Mouse (Mus musculus): ENCODE results near the gene Blnk. TPM values are rescaled to one million over a fixed set of nuclear protein-coding genes. Genes with fewer than 3 reads are reported as not detected.

The Blnk gene
- total and polyA plus RNA-seq, 3 experiments = not detected

- no peak overlapping the region for H3K9ac ChIP-seq (ENCODE audit: control insufficient read depth, low read depth, low read length, poor library complexity, severe bottlenecking)
These were observed 26.2 kb upstream of the Blnk start for GRCm38 (mm10) chr19:41020537-41020936.

GRCm38 (mm10) chr19:41019164-41019675 lies 24.9 kb upstream of the Blnk start:
- no peaks in the 10 kb centered on the region for H3K79me2 ChIP-seq (ENCODE audit: control insufficient read depth, insufficient read depth, low read length, poor library complexity)
- no peak for DNase-seq (ENCODE audit: low read depth, low spot score)

More at GRCm38 (mm10) chr19:41020537-41020936, 26.2 kb upstream of the Blnk start:
- Histone ChIP-seq H3K27me3 (ENCODE audit: control insufficient read depth in 1 of 2, insufficient read depth in 2 of 2, low read length in 2 of 2) (peaks cover 2 to 3% of the 10 kb centered on the region in 2 experiments; a peak in 3 of 4 replicates), H3K4me3 (ENCODE audit: control insufficient read depth in 1 of 2, insufficient read depth in 1 of 2, low read depth in 2 of 2, low read length in 2 of 2) (no peak overlapping the region), H3K36me3 (ENCODE audit: control insufficient read depth in 1 of 2, insufficient read depth in 2 of 2, low read length in 2 of 2) (peaks cover 0 to 2% of the 10 kb centered on the region in 2 experiments; a peak in 1 of 4 replicates), H3K4me1 (ENCODE audit: control insufficient read depth in 1 of 2, insufficient read depth in 2 of 2, low read length in 2 of 2) (no peaks in the 10 kb centered on the region), H3K9me3 (replicated peaks; ENCODE audit: insufficient read depth, low read length) (no peaks in the 10 kb centered on the region), H3K27ac (ENCODE audit: control insufficient read depth, low read depth, low read length) (no peak overlapping the region), H3K79me2 (ENCODE audit: control insufficient read depth, insufficient read depth, low read length, poor library complexity) (no peaks in the 10 kb centered on the region)
- no peak for DNase-seq (ENCODE audit: low read depth, low spot score)
- no peak for TF ChIP-seq POLR2A (IDR thresholded peaks at IDR 0.05; ENCODE audit: control insufficient read depth in 1 of 2, insufficient read depth in 1 of 2, low read depth in 1 of 2, low read length in 2 of 2, poor library complexity in 1 of 2)
- TF ChIP-seq USF1 (IDR thresholded peaks at IDR 0.05; ENCODE audit: low read depth, low read length) = no peak
- no peak for TF ChIP-seq E2F4 (IDR thresholded peaks at IDR 0.05; ENCODE audit: borderline replicate concordance, low read depth, low read length)
- TF ChIP-seq ETS1 (IDR thresholded peaks at IDR 0.05; ENCODE audit: low read depth, low read length) = no peak
- TF ChIP-seq UBTF (IDR thresholded peaks at IDR 0.05; ENCODE audit: borderline replicate concordance, insufficient read depth, low read depth, low read length) = no peak
- no peak for TF ChIP-seq MAX (IDR thresholded peaks at IDR 0.05; ENCODE audit: low read length)
- no peak for TF ChIP-seq NRF1 (IDR thresholded peaks at IDR 0.05; ENCODE audit: insufficient read depth, low read depth, low read length, poor library complexity, severe bottlenecking)
- no peak for TF ChIP-seq TBP (IDR thresholded peaks at IDR 0.05; ENCODE audit: low read depth, low read length)
- TF ChIP-seq KAT2A (conservative IDR thresholded peaks at IDR 0.05; ENCODE audit: low read depth, low read length) = no peak
- no peak for TF ChIP-seq MXI1 (IDR thresholded peaks at IDR 0.05; ENCODE audit: low read depth, low read length)
- TF ChIP-seq TCF12 (IDR thresholded peaks at IDR 0.05; ENCODE audit: low read depth, low read length) = no peak
- TF ChIP-seq USF2 (IDR thresholded peaks at IDR 0.05; ENCODE audit: borderline replicate concordance in 1 of 2, insufficient read depth in 1 of 2, low read depth in 1 of 2, low read length in 2 of 2) = no peak
- no peak for TF ChIP-seq ZMIZ1 (IDR thresholded peaks at IDR 0.05; ENCODE audit: low read depth, low read length)
- no peak for TF ChIP-seq NELFE (IDR thresholded peaks at IDR 0.05; ENCODE audit: low read depth, low read length)
- TF ChIP-seq EP300 (IDR thresholded peaks at IDR 0.05; ENCODE audit: low read depth in 1 of 2, low read length in 2 of 2) = no peak
- no peak for TF ChIP-seq ZC3H11A (IDR thresholded peaks at IDR 0.05; ENCODE audit: low read depth, low read length)
- no peak for TF ChIP-seq GATA1 (IDR thresholded peaks at IDR 0.05; ENCODE audit: low read depth, low read length)
- TF ChIP-seq RAD21 (IDR thresholded peaks at IDR 0.05; ENCODE audit: low read depth, low read length) = no peak

More at GRCm38 (mm10) chr19:41019164-41019675, 24.9 kb upstream of the Blnk start:
- Histone ChIP-seq H3K36me3 (ENCODE audit: control insufficient read depth in 1 of 2, insufficient read depth in 2 of 2, low read length in 2 of 2) (peaks cover 0 to 2% of the 10 kb centered on the region in 2 experiments; a peak in 1 of 4 replicates), H3K9me3 (replicated peaks; ENCODE audit: insufficient read depth, low read length) (no peaks in the 10 kb centered on the region), H3K27ac (ENCODE audit: control insufficient read depth, low read depth, low read length) (no peak overlapping the region), H3K27me3 (ENCODE audit: control insufficient read depth in 1 of 2, insufficient read depth in 2 of 2, low read length in 2 of 2) (peaks cover 2 to 3% of the 10 kb centered on the region in 2 experiments; a peak in 3 of 4 replicates), H3K9ac (ENCODE audit: control insufficient read depth, low read depth, low read length, poor library complexity, severe bottlenecking) (no peak overlapping the region), H3K4me3 (ENCODE audit: control insufficient read depth in 1 of 2, insufficient read depth in 1 of 2, low read depth in 2 of 2, low read length in 2 of 2) (no peak overlapping the region), H3K4me1 (ENCODE audit: control insufficient read depth in 1 of 2, insufficient read depth in 2 of 2, low read length in 2 of 2) (no peaks in the 10 kb centered on the region)
- TF ChIP-seq ZC3H11A (IDR thresholded peaks at IDR 0.05; ENCODE audit: low read depth, low read length) (no peak), MYC (IDR thresholded peaks at IDR 0.05; ENCODE audit: low read depth, low read length) (no peak)
